Mouse (Mus musculus): ENCODE results near the gene Zmiz1.

- TF ChIP-seq GATA1 (IDR thresholded peaks at IDR 0.05; ENCODE audit: low read length) (no peak), TAL1 (IDR thresholded peaks at IDR 0.05; ENCODE audit: low read length) (no peak)
Observed at GRCm38 (mm10) chr14:25567837-25568236, 108.9 kb downstream of the Zmiz1 start.
